Mouse (Mus musculus): ENCODE measurements around the gene Glyat. TPM values are rescaled to one million over a fixed set of nuclear protein-coding genes. Genes with fewer than 3 reads are reported as not detected.

The Glyat gene
- polyA plus RNA-seq, 1 experiment from 2014 or later: not detected

GRCm38 (mm10) chr19:12600684-12601480 is 32.2 kb upstream of the Glyat start:
- H3K9me3 ChIP-seq (ENCODE audit: control insufficient read depth, low read length): no peaks in the 10 kb centered on the region
- no peaks in the 10 kb centered on the region for H3K36me3 ChIP-seq (ENCODE audit: control insufficient read depth, insufficient read depth, low read length)
- DNase-seq (ENCODE audit: low spot score) (no peak), ATAC-seq (ENCODE audit: insufficient read depth, low FRiP score, low TSS enrichment) (no peak)
- no peaks in the 10 kb centered on the region for H3K4me1 ChIP-seq (ENCODE audit: control insufficient read depth, insufficient read depth, low read length)
- no peak overlapping the region for H3K9ac ChIP-seq (ENCODE audit: low read length)
- WGBS: 12% methylated on average over 2 of the region's 2 CpGs
- H3K27me3 ChIP-seq (ENCODE audit: control insufficient read depth, insufficient read depth, low read length): no peaks in the 10 kb centered on the region
- H3K27ac ChIP-seq (ENCODE audit: low read depth, low read length): no peak overlapping the region
- no peak overlapping the region for H3K4me2 ChIP-seq (ENCODE audit: low read depth)
- H3K4me3 ChIP-seq (ENCODE audit: low read depth, low read length): no peak overlapping the region

- no peaks in the 10 kb centered on the region for H3K27me3 ChIP-seq (ENCODE audit: control insufficient read depth, insufficient read depth, low read length)
- no peaks in the 10 kb centered on the region for H3K36me3 ChIP-seq (ENCODE audit: control insufficient read depth, insufficient read depth, low read length)
- H3K9ac ChIP-seq (ENCODE audit: low read length): no peak overlapping the region
- no peak overlapping the region for H3K4me2 ChIP-seq (ENCODE audit: low read depth)
- H3K4me3 ChIP-seq (ENCODE audit: low read depth, low read length): no peak overlapping the region
- ATAC-seq (ENCODE audit: insufficient read depth, low FRiP score, low TSS enrichment): no peak
- H3K9me3 ChIP-seq (ENCODE audit: control insufficient read depth, low read length): no peaks in the 10 kb centered on the region
- no peaks in the 10 kb centered on the region for H3K4me1 ChIP-seq (ENCODE audit: control insufficient read depth, insufficient read depth, low read length)
- DNase-seq (ENCODE audit: low spot score): no peak
- no peak overlapping the region for H3K27ac ChIP-seq (ENCODE audit: low read depth, low read length)
These were observed 24.8 kb upstream of the Glyat start for GRCm38 (mm10) chr19:12608336-12608735.

DNA sequence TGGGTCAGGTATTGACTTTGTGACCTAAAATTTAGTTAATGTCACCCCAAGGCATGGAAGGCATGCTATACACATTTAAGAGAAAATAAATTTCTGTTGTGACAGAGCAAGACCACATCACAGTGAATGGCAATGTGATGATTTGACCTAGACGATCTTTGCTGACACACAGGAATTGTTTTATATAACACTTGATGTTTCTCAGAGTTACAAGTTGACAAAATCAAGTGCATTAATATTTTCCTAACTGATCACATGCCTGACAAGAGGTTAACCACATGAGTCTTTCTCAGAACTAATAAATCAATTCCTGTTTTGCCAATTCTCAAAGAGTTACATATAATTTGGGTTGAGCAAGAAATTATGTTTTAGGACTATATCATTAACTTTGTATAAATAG is 19.5 kb upstream of the Glyat start:
- Histone ChIP-seq H3K27me3 (ENCODE audit: control insufficient read depth, insufficient read depth, low read length) (no peaks in the 10 kb centered on the region), H3K9me3 (ENCODE audit: control insufficient read depth, low read length) (no peaks in the 10 kb centered on the region), H3K4me2 (ENCODE audit: low read depth) (no peak overlapping the region), H3K4me3 (ENCODE audit: low read depth, low read length) (no peak overlapping the region), H3K27ac (ENCODE audit: low read depth, low read length) (no peak overlapping the region), H3K4me1 (ENCODE audit: control insufficient read depth, insufficient read depth, low read length) (no peaks in the 10 kb centered on the region), H3K36me3 (ENCODE audit: control insufficient read depth, insufficient read depth, low read length) (no peaks in the 10 kb centered on the region), H3K9ac (ENCODE audit: low read length) (no peak overlapping the region)
- WGBS: 76% methylated on average over 1 of the region's 1 CpGs
- ATAC-seq (ENCODE audit: insufficient read depth, low FRiP score, low TSS enrichment): no peak
- DNase-seq (ENCODE audit: low spot score): no peak

DNA sequence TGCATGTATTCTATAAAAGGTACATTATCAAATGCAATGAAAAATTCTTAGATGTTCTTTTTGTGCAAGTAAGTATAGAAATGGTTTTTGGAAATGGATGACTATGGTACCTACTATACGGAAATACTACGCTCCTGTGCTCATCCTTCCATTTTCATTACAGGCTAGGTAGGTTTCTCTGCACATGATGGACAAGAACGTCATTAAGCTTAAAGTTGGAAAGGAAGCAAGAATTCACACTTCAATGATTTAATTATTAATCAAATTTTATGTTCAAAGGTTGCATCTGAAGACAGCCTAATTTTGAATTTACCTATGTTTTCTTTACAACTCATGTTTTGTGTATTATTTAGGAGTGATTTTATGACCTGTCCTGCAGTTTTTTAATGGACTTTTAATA is 1.2 kb downstream of the Glyat start:
- ATAC-seq (ENCODE audit: insufficient read depth, low FRiP score, low TSS enrichment) (no peak), DNase-seq (ENCODE audit: low spot score) (no peak)
- 96% methylated on average over 3 of the region's 3 CpGs for WGBS
- no peak overlapping the region for H3K27ac ChIP-seq (ENCODE audit: low read depth, low read length)
- no peaks in the 10 kb centered on the region for H3K4me1 ChIP-seq (ENCODE audit: control insufficient read depth, insufficient read depth, low read length)
- H3K27me3 ChIP-seq (ENCODE audit: control insufficient read depth, insufficient read depth, low read length): no peaks in the 10 kb centered on the region
- no peak overlapping the region for H3K9ac ChIP-seq (ENCODE audit: low read length)
- H3K4me3 ChIP-seq (ENCODE audit: low read depth, low read length): no peak overlapping the region
- no peaks in the 10 kb centered on the region for H3K36me3 ChIP-seq (ENCODE audit: control insufficient read depth, insufficient read depth, low read length)
- H3K4me2 ChIP-seq (ENCODE audit: low read depth): no peak overlapping the region
- no peaks in the 10 kb centered on the region for H3K9me3 ChIP-seq (ENCODE audit: control insufficient read depth, low read length)

DNA sequence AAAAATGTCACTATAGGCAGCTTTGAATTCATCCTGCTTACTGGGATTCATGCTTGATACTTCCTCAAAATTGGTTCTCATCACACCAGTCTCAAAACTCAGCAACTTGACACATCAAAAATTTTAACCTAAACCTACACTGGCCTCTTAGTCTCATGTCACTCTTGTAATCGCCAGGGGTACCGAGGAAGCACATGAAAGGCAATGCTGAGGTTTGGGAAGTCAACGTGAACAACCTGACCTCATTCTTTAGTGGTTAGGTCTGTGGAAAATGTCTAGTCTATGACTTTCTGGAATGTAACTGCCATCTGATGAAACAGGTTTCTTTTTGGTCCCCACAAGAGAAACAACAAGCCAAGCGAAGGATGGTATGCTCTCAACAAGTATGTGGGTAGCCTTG is 1.9 kb downstream of the Glyat start:
- H3K4me3 ChIP-seq (ENCODE audit: low read depth, low read length): no peak overlapping the region
- H3K9ac ChIP-seq (ENCODE audit: low read length): no peak overlapping the region
- H3K4me1 ChIP-seq (ENCODE audit: control insufficient read depth, insufficient read depth, low read length): no peaks in the 10 kb centered on the region
- 89% methylated on average over 4 of the region's 4 CpGs for WGBS
- no peak overlapping the region for H3K27ac ChIP-seq (ENCODE audit: low read depth, low read length)
- no peak for DNase-seq (ENCODE audit: low spot score)
- H3K36me3 ChIP-seq (ENCODE audit: control insufficient read depth, insufficient read depth, low read length): no peaks in the 10 kb centered on the region
- no peak overlapping the region for H3K4me2 ChIP-seq (ENCODE audit: low read depth)
- no peaks in the 10 kb centered on the region for H3K27me3 ChIP-seq (ENCODE audit: control insufficient read depth, insufficient read depth, low read length)
- no peak for ATAC-seq (ENCODE audit: insufficient read depth, low FRiP score, low TSS enrichment)
- no peaks in the 10 kb centered on the region for H3K9me3 ChIP-seq (ENCODE audit: control insufficient read depth, low read length)

GRCm38 (mm10) chr19:12636863-12637262 is 3.8 kb downstream of the Glyat start:
- H3K36me3 ChIP-seq (ENCODE audit: control insufficient read depth, insufficient read depth, low read length): no peaks in the 10 kb centered on the region
- H3K9ac ChIP-seq (ENCODE audit: low read length): no peak overlapping the region
- no peaks in the 10 kb centered on the region for H3K9me3 ChIP-seq (ENCODE audit: control insufficient read depth, low read length)
- 84% methylated on average over 3 of the region's 3 CpGs for WGBS
- no peak for DNase-seq (ENCODE audit: low spot score)
- no peak for ATAC-seq (ENCODE audit: insufficient read depth, low FRiP score, low TSS enrichment)
- H3K27ac ChIP-seq (ENCODE audit: low read depth, low read length): no peak overlapping the region
- H3K4me2 ChIP-seq (ENCODE audit: low read depth): no peak overlapping the region
- H3K4me1 ChIP-seq (ENCODE audit: control insufficient read depth, insufficient read depth, low read length): no peaks in the 10 kb centered on the region
- no peaks in the 10 kb centered on the region for H3K27me3 ChIP-seq (ENCODE audit: control insufficient read depth, insufficient read depth, low read length)
- H3K4me3 ChIP-seq (ENCODE audit: low read depth, low read length): no peak overlapping the region

GRCm38 (mm10) chr19:12638049-12638448 is 4.9 kb downstream of the Glyat start:
- no peaks in the 10 kb centered on the region for H3K9me3 ChIP-seq (ENCODE audit: control insufficient read depth, low read length)
- ATAC-seq (ENCODE audit: insufficient read depth, low FRiP score, low TSS enrichment): no peak
- no peak overlapping the region for H3K9ac ChIP-seq (ENCODE audit: low read length)
- H3K27ac ChIP-seq (ENCODE audit: low read depth, low read length): no peak overlapping the region
- no peaks in the 10 kb centered on the region for H3K4me1 ChIP-seq (ENCODE audit: control insufficient read depth, insufficient read depth, low read length)
- 91% methylated on average over 1 of the region's 1 CpGs for WGBS
- no peak overlapping the region for H3K4me2 ChIP-seq (ENCODE audit: low read depth)
- no peaks in the 10 kb centered on the region for H3K27me3 ChIP-seq (ENCODE audit: control insufficient read depth, insufficient read depth, low read length)
- DNase-seq (ENCODE audit: low spot score): no peak
- no peak overlapping the region for H3K4me3 ChIP-seq (ENCODE audit: low read depth, low read length)
- no peaks in the 10 kb centered on the region for H3K36me3 ChIP-seq (ENCODE audit: control insufficient read depth, insufficient read depth, low read length)

GRCm38 (mm10) chr19:12649511-12649910 is 16.4 kb downstream of the Glyat start:
- DNase-seq (ENCODE audit: low spot score): no peak
- Histone ChIP-seq H3K9me3 (ENCODE audit: control insufficient read depth, low read length) (no peaks in the 10 kb centered on the region), H3K27ac (ENCODE audit: low read depth, low read length) (no peak overlapping the region), H3K9ac (ENCODE audit: low read length) (no peak overlapping the region), H3K36me3 (ENCODE audit: control insufficient read depth, insufficient read depth, low read length) (no peaks in the 10 kb centered on the region), H3K4me3 (ENCODE audit: low read depth, low read length) (no peak overlapping the region), H3K4me2 (ENCODE audit: low read depth) (no peak overlapping the region), H3K27me3 (ENCODE audit: control insufficient read depth, insufficient read depth, low read length) (no peaks in the 10 kb centered on the region), H3K4me1 (ENCODE audit: control insufficient read depth, insufficient read depth, low read length) (no peaks in the 10 kb centered on the region)
- no peak for ATAC-seq (ENCODE audit: insufficient read depth, low FRiP score, low TSS enrichment)

DNA sequence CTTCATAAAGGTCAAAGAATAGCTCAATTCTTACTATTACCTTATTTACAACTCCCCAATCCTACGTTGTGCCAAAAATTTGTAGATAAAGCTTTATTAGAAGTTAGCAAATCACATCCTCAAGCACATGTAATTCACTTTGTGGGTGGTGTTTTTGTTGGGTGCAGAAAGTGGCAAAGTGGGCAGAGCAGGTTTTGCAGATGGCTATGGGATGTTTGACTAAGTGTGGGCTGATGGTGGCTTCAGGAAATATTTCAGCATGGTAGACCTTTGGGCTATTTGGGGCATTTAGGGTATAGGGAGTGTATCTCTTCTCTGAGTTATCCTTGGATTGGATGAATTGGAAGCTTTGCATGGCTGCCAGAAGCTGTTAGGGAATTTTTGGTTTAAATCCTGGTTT is 33.0 kb downstream of the Glyat start:
- H3K36me3 ChIP-seq (ENCODE audit: control insufficient read depth, insufficient read depth, low read length): no peaks in the 10 kb centered on the region
- WGBS: 89% methylated on average over 1 of the region's 1 CpGs
- ATAC-seq (ENCODE audit: insufficient read depth, low FRiP score, low TSS enrichment): no peak

More for the DNA sequence above, 33.0 kb downstream of the Glyat start:
- no peak overlapping the region for H3K27ac ChIP-seq (ENCODE audit: low read depth, low read length)
- H3K4me2 ChIP-seq (ENCODE audit: low read depth): no peak overlapping the region
- H3K9ac ChIP-seq (ENCODE audit: low read length): no peak overlapping the region
- no peak overlapping the region for H3K4me3 ChIP-seq (ENCODE audit: low read depth, low read length)
- H3K9me3 ChIP-seq (ENCODE audit: control insufficient read depth, low read length): no peaks in the 10 kb centered on the region
- H3K27me3 ChIP-seq (ENCODE audit: control insufficient read depth, insufficient read depth, low read length): no peaks in the 10 kb centered on the region
- DNase-seq (ENCODE audit: low spot score): no peak
- no peaks in the 10 kb centered on the region for H3K4me1 ChIP-seq (ENCODE audit: control insufficient read depth, insufficient read depth, low read length)

All from neural tube, embryonic 11.5 days (tissue).